Mouse (Mus musculus) myocyte (in vitro differentiated cells): Measurements from ENCODE around the gene Bmyc. TPM values are rescaled to one million over a fixed set of nuclear protein-coding genes. Genes with fewer than 3 reads are reported as not detected.

ENCODE experiments used
- H3K27me3 ChIP-seq: one replicate; pipeline ENCODE4 v1.6.1; 2011; ENCODE audit not compliant: control insufficient read depth, insufficient read depth, insufficient read length
- H3K36me3 ChIP-seq: one replicate; pipeline ENCODE4 v1.6.1; 2011; ENCODE audit not compliant: control insufficient read depth, insufficient read depth
- H3K4me2 ChIP-seq: one replicate; pipeline ENCODE4 v1.6.1; 2011; ENCODE audit warnings: low read depth, control low read depth
- H3K4me3 ChIP-seq: one replicate; pipeline ENCODE4 v1.5.1; 2011; ENCODE audit warnings: mild to moderate bottlenecking, control low read depth, moderate library complexity
- H3K79me2 ChIP-seq: one replicate; pipeline ENCODE4 v1.6.1; 2011; ENCODE audit not compliant: control insufficient read depth, insufficient read depth
- H3ac ChIP-seq: one replicate; pipeline ENCODE4 v1.6.1; 2011; ENCODE audit not compliant: control insufficient read depth, insufficient read length
- CEBPB ChIP-seq: IDR thresholded peaks from 2 replicates; pipeline ENCODE4 v1.6.1; 2011; ENCODE audit warnings: mild to moderate bottlenecking, moderate library complexity; ENCODE audit not compliant: poor library complexity, insufficient read depth, severe bottlenecking
- E2F4 ChIP-seq: IDR thresholded peaks from one replicate; pipeline ENCODE4 v1.6.1; 2011; ENCODE audit warnings: mild to moderate bottlenecking, control low read depth, moderate library complexity; ENCODE audit not compliant: insufficient read depth
- MAX ChIP-seq: IDR thresholded peaks from one replicate; pipeline ENCODE4 v1.6.1; 2011; ENCODE audit warnings: low read depth, mild to moderate bottlenecking, control low read depth
- MYOD1 ChIP-seq, 3 experiments: IDR thresholded peaks; one replicate each; pipeline ENCODE4 v1.6.1; 2011; ENCODE audit warnings: control low read depth in 2 of 3, low read depth in 2 of 3, mild to moderate bottlenecking in 2 of 3, moderate library complexity in 1 of 3; ENCODE audit not compliant: insufficient read length in 2 of 3, control insufficient read depth in 1 of 3
- MYOG ChIP-seq, 3 experiments: IDR thresholded peaks; one replicate each; pipeline ENCODE4 v1.6.1; 2011; ENCODE audit warnings: control low read depth in 2 of 3, low read depth in 2 of 3, mild to moderate bottlenecking in 2 of 3; ENCODE audit not compliant: insufficient read length in 2 of 3, control insufficient read depth in 1 of 3, insufficient read depth in 1 of 3
- POLR2A ChIP-seq: IDR thresholded peaks from one replicate; pipeline ENCODE4 v1.6.1; 2011; ENCODE audit warnings: low read depth, mild to moderate bottlenecking, control low read depth, moderate library complexity; ENCODE audit not compliant: insufficient read length
- POLR2AphosphoS2 ChIP-seq: IDR thresholded peaks from one replicate; pipeline ENCODE4 v1.6.1; 2011; ENCODE audit warnings: low read depth, control low read depth; ENCODE audit not compliant: insufficient read length
- REST ChIP-seq: IDR thresholded peaks from one replicate; pipeline ENCODE4 v1.6.1; 2011; ENCODE audit warnings: mild to moderate bottlenecking, control low read depth, moderate library complexity; ENCODE audit not compliant: insufficient read depth, insufficient read length
- SRF ChIP-seq: IDR thresholded peaks from one replicate; pipeline ENCODE4 v1.6.1; 2011; ENCODE audit warnings: low read depth; ENCODE audit not compliant: control insufficient read depth, insufficient read length
- TCF12 ChIP-seq: IDR thresholded peaks from one replicate; pipeline ENCODE4 v1.6.1; 2011; ENCODE audit warnings: mild to moderate bottlenecking, control low read depth; ENCODE audit not compliant: poor library complexity, insufficient read depth, severe bottlenecking
- TCF3 ChIP-seq: IDR thresholded peaks from one replicate; pipeline ENCODE4 v1.6.1; 2011; ENCODE audit warnings: low read depth, control low read depth; ENCODE audit not compliant: insufficient read length
- USF1 ChIP-seq: IDR thresholded peaks from one replicate; pipeline ENCODE4 v1.6.1; 2011; ENCODE audit warnings: low read depth, mild to moderate bottlenecking, control low read depth, moderate library complexity
- polyA plus RNA-seq: library from polyadenylated mRNA; unstranded; fragments of >200 nt; fragmentation: generic; extraction: Trizol; gene quantifications from one replicate; pipeline ENCODE4 v1.2.1, GENCODE M21; 2012; ENCODE audit warnings: missing spikeins

Bmyc gene
- polyA plus RNA-seq: 0.31 TPM

DNA sequence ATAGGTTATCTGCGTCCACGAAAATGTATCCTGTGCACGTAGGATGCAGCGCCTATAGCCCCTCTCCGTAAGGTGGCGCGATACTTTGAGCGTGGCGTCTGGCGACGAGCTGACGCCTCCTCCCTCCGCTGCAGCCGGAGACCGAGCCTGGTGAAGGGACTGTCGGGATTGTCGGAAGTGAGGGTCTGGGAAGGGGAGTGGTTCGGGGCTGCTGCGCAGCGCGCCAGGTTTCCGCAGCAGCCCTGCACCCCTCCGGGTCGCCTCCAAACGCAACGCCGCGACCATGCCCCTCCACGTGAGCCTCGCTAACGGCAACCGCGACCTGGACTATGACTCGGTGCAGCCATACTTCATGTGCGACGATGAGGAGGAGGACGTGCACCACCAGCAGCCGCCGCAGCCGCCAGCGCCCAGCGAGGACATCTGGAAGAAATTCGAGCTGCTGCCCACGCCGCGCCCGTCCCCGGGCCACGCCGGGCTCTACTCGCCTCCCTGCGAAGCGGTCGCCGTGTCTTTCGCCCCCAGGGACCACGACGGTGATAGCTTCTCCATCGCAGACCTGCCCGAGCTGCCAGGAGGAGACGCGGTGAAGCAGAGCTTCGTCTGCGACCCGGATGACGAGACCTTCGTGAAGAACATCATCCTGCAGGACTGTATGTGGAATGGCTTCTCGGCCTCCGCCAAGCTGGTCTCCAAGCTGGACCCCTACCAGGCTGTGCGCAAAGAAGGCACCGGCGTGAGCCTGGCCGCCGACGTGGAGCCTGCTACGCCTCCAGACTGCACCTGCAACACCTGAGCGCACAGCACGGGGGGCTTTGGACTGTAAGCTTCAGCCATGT lies at the start of gene Bmyc:
Gene Bmyc, plus strand, starts transcription at position 97 of the 839 bp plus-strand sequence.
- H3K4me2 ChIP-seq: no peak within 1 kb of the TSS
- H3K4me3 ChIP-seq: no peak within 1 kb of the TSS

GRCm38 (mm10) chr2:25657246-25657645 lies 49.3 kb upstream of the Bmyc start:
- no peaks in the 10 kb centered on the region for H3K36me3 ChIP-seq
- H3K4me3 ChIP-seq: no peak overlapping the region
- H3K79me2 ChIP-seq: no peaks in the 10 kb centered on the region
- no peak overlapping the region for H3K4me2 ChIP-seq
- H3K27me3 ChIP-seq: peaks cover 40% of the 10 kb centered on the region
- H3ac ChIP-seq: no peak overlapping the region
- TF ChIP-seq CEBPB (no peak), MAX (no peak), TCF3 (no peak), E2F4 (no peak), TCF12 (no peak), POLR2A (no peak), USF1 (no peak), MYOG (IDR thresholded peaks at IDR 0.05; ENCODE audit: control insufficient read depth in 1 of 3, insufficient read depth in 1 of 3, insufficient read length in 2 of 3, low read depth in 2 of 3) (no peak), REST (no peak), MYOD1 (IDR thresholded peaks at IDR 0.05; ENCODE audit: control insufficient read depth in 1 of 3, insufficient read length in 2 of 3, low read depth in 2 of 3) (no peak), SRF (no peak), POLR2AphosphoS2 (no peak)

More for the DNA sequence above, at the start of gene Bmyc:
- Histone ChIP-seq H3ac (no peak within 1 kb of the TSS), H3K79me2 (no peaks in the 10 kb centered on the region), H3K36me3 (no peaks in the 10 kb centered on the region), H3K27me3 (peaks cover 49% of the 10 kb centered on the region)
- peak in 1 of 3 experiments; percentile 0 for TF ChIP-seq MYOD1 (IDR thresholded peaks at IDR 0.05; ENCODE audit: control insufficient read depth in 1 of 3, insufficient read length in 2 of 3, low read depth in 2 of 3)
- TF ChIP-seq SRF: no peak
- no peak for TF ChIP-seq TCF12
- no peak for TF ChIP-seq MAX
- TF ChIP-seq TCF3: no peak
- no peak for TF ChIP-seq CEBPB
- no peak for TF ChIP-seq E2F4
- no peak for TF ChIP-seq POLR2AphosphoS2

GRCm38 (mm10) chr2:25657652-25658051 lies 48.9 kb upstream of the Bmyc start, which contains the start of gene Lcn5:
Gene Lcn5 (plus strand): TSS chr2:25657952.
- Histone ChIP-seq H3K79me2 (no peaks in the 10 kb centered on the region), H3K4me3 (no peak within 1 kb of the TSS), H3K27me3 (peaks cover 39% of the 10 kb centered on the region), H3ac (no peak within 1 kb of the TSS), H3K4me2 (no peak within 1 kb of the TSS), H3K36me3 (no peaks in the 10 kb centered on the region)
- TF ChIP-seq MAX: no peak
- no peak for TF ChIP-seq REST

DNA sequence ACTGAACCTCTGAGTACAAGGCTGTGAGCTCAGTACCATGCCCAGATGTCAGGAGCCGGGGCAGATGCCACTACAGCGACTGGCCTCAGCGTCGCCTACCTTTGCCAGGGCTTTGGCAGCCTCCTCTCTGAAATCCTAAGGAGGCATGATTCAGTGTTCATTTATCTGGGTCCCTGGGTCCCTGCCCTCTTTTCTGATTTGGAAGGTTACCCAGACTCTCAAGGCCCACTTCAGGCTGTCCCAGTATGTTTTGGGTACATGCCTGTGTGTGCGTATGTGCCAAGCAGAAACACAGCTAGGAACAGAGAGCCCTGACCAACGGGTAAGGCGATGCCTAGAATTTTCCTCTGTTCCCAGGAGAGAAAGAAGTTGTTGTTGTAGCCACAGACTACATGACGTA lies 46.3 kb upstream of the Bmyc start:
- Histone ChIP-seq H3K27me3 (peaks cover 12% of the 10 kb centered on the region), H3K36me3 (no peaks in the 10 kb centered on the region), H3K4me2 (peak overlapping the region; percentile 68), H3ac (no peak overlapping the region), H3K4me3 (no peak overlapping the region), H3K79me2 (no peaks in the 10 kb centered on the region)
- TF ChIP-seq CEBPB: no peak
- TF ChIP-seq MYOG (IDR thresholded peaks at IDR 0.05; ENCODE audit: control insufficient read depth in 1 of 3, insufficient read depth in 1 of 3, insufficient read length in 2 of 3, low read depth in 2 of 3): no peak
- no peak for TF ChIP-seq TCF12
- TF ChIP-seq POLR2AphosphoS2: no peak
- TF ChIP-seq TCF3: no peak
- no peak for TF ChIP-seq POLR2A
- no peak for TF ChIP-seq MYOD1 (IDR thresholded peaks at IDR 0.05; ENCODE audit: control insufficient read depth in 1 of 3, insufficient read length in 2 of 3, low read depth in 2 of 3)
- no peak for TF ChIP-seq SRF
- TF ChIP-seq E2F4: no peak
- TF ChIP-seq USF1: no peak
- TF ChIP-seq REST: no peak
- no peak for TF ChIP-seq MAX

DNA sequence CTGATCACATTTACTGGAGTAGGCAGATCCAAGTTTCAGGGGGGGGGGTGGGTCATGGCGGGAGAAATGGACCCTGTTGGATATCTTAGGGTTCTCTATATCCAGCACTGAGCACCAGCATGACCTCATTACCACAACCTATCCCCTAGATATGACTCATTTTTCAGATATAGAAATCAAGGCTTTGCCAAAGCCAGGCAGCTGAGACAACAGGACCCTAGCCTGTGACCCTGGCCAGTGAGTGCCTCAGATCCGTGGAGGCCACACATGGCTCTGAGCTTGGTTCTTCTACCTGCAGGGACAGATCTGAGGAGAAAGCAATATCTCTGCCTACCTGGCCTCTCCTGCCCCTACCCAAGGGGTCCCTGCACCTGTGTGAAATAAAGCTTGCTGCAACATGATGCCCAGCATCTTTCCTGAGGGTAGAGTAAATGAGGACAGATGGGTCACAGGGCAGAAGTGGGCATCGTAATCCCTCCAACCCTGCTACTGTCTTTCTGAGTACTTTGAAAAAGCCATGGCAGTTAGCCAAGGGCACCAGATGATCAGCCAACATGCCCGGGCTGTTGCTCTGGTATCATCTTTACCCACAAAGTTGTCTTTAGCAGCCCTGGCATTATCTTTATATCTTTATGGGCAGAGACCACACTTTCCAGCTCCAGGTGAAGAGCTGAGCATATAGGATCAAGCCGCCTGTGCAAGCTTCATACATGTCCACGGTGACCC lies 45.1 kb upstream of the Bmyc start:
- Histone ChIP-seq H3K4me2 (peak overlapping the region; percentile 68), H3K27me3 (peaks cover 2% of the 10 kb centered on the region), H3K4me3 (no peak overlapping the region), H3K79me2 (no peaks in the 10 kb centered on the region), H3ac (no peak overlapping the region), H3K36me3 (no peaks in the 10 kb centered on the region)
- TF ChIP-seq REST: no peak
- TF ChIP-seq POLR2AphosphoS2: no peak
- no peak for TF ChIP-seq TCF3
- peak; percentile 1 to 86 (median 66) for TF ChIP-seq MYOD1 (IDR thresholded peaks at IDR 0.05; ENCODE audit: control insufficient read depth in 1 of 3, insufficient read length in 2 of 3, low read depth in 2 of 3)
- no peak for TF ChIP-seq SRF
- TF ChIP-seq MYOG (IDR thresholded peaks at IDR 0.05; ENCODE audit: control insufficient read depth in 1 of 3, insufficient read depth in 1 of 3, insufficient read length in 2 of 3, low read depth in 2 of 3): peak; percentile 14 to 69 (median 19)
- no peak for TF ChIP-seq CEBPB
- no peak for TF ChIP-seq POLR2A
- TF ChIP-seq MAX: no peak
